Mouse (Mus musculus) heart, postnatal 25 days (tissue): Measurements from ENCODE around the gene Fhad1. TPM values are rescaled to one million over a fixed set of nuclear protein-coding genes. Genes with fewer than 3 reads are reported as not detected.
A peak's percentile ranks its signal among the peaks of the same experiment; 100 is the strongest.

Experiments
- DNase-seq: peaks from one replicate; pipeline ENCODE4 v3.0.0; 2022; ENCODE audit warnings: low spot score
- intact Hi-C: fragments of 180-260 bp; cut with DNase I; formaldehyde crosslinking; loops from one replicate; pipeline ENCODE4 v1.15.1; 2025
- total RNA-seq, 2 experiments: library from RNA; stranded (reverse); gene quantifications; 2 replicates each; pipeline ENCODE4 v1.2.3; 2021

Fhad1 gene
- total RNA-seq, 2 experiments from 2014 or later, result 0.05 to 0.31 TPM

DNA sequence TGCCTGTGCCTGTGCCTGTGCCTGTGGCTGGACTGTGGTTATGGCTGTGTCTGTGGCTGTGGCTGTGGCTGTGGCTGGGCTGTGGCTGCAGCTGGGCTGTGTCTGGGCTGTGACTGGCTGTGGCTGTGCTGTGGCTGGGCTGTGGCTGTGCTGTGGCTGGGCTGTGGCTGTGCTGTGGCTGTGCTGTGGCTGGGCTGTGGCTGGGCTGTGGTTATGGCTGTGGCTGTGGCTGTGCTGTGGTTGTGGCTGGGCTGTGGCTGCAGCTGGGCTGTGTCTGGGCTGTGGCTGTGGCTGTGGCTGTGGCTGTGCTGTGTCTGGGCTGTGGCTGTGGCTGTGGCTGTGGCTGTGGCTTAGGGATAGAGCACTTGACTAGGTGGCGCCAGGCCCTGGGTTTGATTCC is 26.7 kb downstream of the Fhad1 start:
- intact Hi-C loops, result no loop called here
- DNase-seq, result no peak

DNA sequence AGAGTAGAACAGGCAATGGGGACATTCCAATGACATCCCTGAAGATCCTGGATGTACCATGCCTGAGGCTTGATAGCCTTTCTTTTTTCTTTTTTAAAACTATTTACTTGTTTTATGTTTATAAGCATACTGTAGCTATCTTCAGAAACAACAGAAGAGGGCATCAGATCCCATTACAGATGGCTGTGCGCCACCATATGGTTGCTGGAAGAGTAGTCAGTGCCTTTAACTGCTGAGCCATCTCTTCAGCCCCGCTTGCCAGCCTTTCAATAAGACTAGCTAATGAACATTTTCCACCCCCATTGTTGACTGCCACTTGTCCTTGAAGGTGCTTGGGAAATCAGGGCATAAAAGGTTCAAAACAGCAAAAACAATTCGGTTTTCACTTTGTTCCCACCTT is 31.2 kb downstream of the Fhad1 start:
- no peak for DNase-seq
- intact Hi-C loops, result no loop called here

DNA sequence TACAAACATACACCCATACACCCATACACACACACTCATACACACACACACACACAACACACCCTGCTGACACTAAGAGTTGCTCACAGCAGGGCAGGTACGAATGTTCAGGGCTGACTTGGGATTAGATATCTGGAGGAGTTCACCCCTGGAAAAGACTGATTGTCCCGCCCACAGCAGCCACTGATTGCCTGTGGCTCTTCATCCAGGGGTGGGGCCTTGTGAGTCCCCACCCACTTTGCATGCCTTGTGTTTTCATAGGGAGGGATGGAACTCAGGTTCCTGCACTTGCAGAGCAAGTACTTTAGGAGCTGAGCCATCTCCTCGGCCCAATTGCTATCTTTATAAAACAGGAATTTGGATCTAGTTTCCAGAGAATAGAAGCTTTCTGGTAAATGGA is 33.4 kb downstream of the Fhad1 start:
- intact Hi-C loops, result no loop called here
- no peak for DNase-seq

DNA sequence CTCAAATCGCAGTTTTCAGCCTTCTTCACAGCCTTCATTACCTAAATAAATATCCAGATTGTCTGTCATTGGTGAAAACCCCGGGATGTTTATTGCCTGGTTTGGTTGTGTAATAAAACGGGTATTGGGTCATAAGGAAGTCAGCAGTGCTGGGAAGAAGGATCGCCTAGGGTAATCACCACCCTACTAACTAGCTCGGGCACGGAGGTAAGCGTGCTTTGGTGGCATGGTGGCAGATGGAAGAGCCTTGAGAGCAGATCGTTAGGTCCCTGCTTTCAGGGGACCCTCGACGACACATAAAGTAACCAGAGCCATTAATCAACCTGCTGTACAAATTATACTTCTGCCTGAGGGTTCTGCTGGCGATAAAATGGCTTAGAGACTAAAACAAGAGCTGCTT is 36.3 kb downstream of the Fhad1 start:
- intact Hi-C loops, result no loop called here
- DNase-seq, result no peak

DNA sequence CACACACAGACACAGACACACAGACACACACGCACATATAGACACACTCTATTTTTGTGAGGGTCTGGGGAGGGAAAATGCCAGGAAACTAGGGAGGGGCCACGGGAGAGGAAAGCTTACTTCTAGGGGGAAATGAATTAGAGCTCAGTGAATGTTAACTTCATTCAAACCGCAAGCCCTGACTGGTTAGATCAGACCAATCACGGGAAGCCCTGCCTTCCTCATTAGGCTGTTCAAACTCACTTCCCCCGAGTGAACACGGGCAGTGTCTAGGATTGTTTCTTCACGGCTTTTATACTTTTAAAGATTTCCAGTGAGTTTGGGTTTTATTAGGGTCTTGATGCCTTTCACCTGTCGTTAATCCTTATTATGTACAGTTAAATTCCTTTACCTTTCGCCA is 37.5 kb downstream of the Fhad1 start:
- no peak for DNase-seq
- intact Hi-C loops, result no loop called here

DNA sequence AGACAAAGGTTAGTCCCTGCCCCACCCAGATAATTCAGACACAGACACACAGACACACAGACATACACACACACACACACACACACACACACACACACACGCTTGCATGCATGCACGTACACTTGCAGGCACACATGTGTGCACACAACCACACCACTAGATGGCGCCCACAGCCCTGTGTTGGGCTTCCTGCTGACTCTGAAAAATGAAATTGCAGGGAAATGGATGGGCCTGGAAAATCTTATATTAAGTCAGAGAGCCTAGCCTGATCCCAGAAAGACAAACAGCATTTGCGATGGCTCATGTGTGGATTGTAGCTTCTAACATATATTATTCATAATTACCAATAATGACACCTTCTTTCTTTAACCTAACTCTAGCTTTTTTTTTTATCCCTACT is 38.7 kb downstream of the Fhad1 start:
- DNase-seq, result no peak
- intact Hi-C loops, result no loop called here

DNA sequence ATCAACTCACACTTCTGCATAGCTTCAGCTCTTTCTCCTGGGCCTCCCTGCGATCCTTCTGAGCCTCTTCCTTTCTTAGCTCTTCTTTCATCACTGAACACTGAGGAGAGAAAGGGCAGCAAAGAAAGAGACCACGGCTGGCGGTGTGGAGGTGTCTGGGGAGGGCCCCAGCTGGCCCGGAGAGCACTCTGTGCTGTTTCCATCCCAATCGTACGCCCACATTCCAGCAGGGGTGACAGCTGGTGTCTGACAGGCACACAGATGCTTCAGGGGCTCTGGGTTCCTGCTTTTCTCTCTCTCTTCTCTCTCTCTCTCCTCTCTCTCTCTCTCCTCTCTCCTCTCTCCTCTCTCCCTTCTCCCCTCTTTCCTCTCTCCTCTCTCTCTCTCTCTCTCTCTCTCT is 50.3 kb downstream of the Fhad1 start:
- no peak for DNase-seq
- intact Hi-C loops, result no loop called here

DNA sequence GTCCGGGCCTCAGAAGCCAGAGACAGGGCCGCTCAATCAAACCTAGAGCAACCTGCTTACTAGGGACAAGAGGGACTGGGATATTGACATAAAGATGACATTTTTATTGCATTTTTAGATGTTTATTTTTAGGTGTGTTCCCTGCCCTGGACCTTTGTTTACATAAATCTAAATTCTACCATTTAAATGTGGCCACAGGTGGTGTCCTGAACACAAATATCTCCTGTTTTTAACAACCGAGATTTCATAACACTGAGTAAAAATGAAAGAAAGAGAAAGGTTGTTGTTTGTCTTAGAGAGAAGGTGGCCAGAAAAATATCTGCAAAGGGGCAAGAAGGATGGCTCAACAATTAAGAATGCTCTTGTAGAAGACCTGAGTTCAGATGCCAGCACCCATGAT is 51.0 kb downstream of the Fhad1 start:
- DNase-seq, result no peak

DNA sequence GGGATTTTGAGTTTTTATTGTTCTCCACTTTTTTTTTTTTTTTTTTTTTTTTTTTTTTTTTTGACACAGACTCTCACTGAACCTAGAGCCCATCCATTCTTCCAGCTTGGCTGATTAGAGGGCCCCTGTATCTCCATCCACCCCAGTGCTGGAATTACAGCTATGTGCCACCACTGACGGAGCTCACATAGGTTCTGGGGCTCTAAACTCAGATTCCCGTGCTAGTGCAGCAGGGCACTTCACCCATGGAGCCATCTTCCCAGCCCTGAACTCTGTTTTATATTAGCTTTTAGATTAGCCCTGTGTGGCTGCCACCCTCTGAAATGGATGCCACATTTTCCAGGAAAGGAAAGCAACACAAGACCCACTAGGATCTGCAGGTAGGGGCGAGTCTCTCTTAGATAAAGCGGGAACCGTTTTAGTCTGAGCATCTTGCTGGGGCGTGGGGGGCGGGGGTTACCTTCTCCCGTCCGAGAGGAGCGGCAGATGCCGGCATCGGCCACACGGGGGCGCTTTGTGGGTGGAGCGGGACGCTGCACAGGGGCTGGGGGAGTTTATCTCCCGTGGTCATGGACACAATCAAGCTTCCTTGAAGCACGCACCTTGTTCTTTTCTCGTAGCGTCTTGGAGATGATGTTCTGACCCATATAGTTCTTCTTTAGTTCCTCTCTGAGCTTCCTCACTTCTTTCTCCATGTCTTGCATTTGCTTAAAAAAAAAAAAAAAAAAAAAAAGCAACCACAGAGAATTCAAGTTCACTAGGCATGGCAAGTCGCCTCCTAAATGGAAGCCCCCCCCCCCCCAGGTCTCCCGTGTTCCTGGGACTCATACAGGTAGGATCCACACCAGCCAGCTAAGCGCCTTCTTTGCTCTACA is 51.8 kb downstream of the Fhad1 start:
- intact Hi-C loops, result no loop called here
- DNase-seq, result no peak

More for the DNA sequence above, 51.0 kb downstream of the Fhad1 start:
- intact Hi-C loops, result no loop called here

DNA sequence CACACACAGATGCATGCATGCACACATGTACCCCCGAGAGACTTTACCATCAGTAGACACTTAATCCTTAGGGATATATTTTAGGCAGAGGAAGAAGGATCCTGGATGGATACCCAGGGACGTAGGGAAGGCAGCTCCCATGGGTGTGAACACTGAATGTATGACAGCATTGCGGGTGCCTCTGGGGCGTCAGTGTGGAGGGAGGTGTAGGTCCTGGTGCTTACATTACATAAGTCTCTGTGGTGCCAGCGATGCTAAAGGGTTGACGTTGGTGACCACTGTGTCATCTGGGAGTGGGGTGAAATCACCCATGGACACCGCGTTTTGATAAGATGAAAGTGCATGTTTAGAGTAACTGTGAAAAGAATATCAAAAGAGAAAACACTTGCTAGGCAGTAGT is 54.8 kb downstream of the Fhad1 start:
- DNase-seq, result no peak
- intact Hi-C loops, result no loop called here

DNA sequence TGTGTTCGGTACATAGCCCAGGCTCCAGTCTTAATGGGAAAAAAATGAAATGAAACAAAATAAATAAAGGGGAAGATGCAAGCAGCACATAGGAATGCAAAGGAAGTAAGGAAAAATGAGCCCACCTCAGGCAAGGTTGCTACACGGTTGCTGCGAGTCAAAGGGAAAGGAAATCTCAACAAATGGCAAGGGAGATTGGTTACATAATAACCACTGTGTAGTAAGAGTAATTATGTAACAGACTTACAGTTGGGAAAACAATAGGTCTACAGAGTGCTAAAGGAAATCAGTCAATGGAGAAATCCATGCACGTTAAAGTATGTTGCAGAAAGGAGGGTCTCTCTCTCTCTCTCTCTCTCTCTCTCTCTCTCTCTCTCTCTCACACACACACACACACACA is 55.3 kb downstream of the Fhad1 start:
- intact Hi-C loops, result no loop called here
- no peak for DNase-seq

DNA sequence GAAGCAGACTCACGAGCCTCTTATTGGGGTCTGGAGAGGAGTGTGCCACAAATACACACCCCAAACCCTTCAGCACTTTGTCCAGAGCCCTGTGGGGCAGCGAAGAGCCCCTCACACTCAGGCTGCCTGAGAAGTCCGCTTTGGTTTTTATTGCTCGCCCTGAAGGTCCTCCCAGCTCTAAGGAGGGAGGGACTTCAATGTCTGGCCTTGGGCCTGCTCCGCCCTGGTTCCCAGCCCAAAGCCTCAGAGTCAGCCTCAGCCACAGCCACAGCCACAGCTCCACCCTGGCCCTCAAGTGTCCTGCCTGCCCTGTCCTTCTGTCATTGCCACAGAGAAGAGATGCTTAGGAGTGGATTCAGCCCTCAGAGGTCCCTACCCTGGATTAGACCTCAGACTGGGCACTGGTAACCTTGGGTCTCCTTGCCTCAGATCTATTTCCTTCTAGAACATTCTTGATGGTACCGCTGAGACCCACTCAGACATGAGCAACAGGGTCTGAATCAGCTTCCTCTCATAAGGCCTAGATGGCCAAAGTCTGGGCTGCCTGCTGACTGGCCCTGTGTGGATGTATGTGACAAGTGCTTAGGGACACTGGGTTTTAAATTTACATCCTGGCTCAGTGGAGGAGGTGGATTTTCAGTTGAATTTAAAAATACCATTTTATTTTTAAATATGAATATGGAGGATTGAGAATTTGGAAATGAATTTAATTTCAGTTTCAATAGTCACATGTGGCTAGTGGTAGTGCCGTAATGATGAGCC is 56.1 kb downstream of the Fhad1 start:
- peak; percentile 27 for DNase-seq
- intact Hi-C loops, result loop anchor here (1.0 kb wide), 1 partner anchor 101 kb away; no protein-coding TSS in a partner anchor

DNA sequence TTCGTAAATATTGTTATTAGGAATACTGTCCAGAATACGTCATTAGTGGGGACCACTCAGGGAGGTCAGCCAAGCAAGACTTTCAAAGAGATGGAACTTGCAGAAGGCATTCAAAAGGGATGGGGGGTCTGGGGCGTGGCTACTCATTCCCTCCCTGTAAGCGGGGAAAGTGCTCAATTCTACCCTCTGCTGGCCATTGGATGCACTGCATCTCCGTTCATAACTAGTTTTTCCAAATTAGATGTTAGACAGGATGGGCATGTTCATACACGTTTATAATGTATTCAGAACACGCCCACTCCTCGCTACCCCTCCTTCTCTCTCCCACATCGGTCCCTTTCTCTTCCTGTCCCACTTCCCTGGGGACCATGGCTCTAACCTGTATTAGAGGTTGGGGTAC is 56.7 kb downstream of the Fhad1 start:
- DNase-seq, result peak; percentile 23
- intact Hi-C loops, result loop anchor here (1.0 kb wide), 1 partner anchor 101 kb away; no protein-coding TSS in a partner anchor

DNA sequence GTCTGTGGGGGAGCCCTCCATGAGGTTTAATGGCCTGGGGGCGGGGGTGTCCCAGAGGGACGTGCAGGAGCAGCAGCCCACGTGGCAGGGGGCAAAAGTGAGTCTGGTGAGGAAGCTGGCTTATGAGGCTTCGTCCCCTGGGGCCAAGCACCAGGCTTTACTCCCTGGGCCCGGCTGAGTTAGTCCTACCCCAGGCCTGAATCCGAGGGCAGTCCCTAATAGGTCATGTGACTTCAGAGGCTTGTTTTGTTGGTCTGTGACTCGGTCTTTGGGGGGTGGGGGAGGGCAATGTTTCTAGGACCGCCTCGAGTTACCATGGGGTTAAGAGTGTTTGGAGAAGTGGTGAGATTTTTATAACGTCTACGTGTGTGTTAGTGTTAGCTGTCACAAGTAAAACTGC is 57.1 kb downstream of the Fhad1 start:
- intact Hi-C loops, result loop anchor here (1.0 kb wide), 1 partner anchor 100 kb away; no protein-coding TSS in a partner anchor
- no peak for DNase-seq

DNA sequence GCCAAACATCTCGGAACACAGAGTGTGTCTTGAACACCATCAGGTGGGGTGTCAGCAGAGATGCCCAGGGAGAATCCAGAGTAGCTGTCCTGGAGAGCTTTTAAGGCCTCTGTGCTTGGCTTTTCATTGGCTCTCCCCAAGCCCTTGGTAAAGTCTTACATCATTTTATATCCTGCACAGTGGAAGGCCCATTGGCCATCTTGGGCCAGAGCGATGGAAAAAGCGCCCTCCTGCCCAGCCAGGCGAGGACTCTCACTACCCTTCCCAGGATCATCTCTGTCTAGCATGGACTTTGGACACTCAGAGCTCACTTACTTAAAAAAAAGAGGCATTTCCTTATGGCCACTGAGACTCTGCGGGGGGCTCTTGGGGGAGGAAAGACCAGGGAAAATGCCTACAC is 58.0 kb downstream of the Fhad1 start:
- intact Hi-C loops, result no loop called here
- DNase-seq, result no peak

DNA sequence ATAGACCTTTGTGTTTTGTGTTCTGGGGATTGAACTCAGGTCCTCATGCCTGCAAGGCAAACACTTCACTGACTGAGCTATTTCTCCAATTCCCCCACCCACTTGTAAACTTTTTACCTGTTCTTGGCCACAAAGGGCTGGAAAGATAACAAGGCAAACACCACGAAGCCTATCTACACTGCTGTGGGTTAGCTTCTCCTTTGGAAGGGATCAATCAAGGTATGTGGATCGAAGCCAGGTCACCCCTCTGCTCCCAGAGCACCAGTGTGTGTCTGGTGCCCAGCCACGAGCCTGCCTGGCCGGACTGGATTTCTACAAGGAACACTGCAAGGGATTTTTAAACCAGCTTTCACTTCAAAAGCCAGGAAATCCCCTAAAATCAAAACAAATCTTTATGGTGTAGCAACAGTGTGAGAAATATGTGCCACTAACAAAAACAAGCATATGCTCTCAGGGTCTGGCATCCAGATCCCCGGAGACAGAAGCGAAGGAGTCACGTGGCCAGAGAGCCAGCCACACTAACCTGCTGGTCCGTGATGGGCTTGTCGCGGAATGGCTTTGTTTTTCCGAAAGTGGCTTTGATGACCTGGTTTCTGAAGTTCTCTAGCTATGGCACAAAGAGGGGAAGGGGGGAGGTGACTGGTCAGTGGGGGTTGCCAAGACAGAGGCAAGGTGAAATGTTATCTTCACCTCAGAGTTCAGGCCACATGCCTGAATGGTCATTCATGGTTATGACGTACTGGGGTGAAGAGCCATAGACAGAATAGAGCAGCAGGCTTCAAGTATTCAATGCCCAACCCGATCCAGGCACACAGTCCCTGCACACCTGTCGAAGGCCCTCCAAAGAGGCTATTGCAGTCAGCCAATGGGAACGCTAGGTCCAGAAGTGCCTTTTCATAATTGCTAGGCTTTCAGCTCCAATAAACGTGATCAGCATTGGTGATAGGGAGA is 59.8 kb downstream of the Fhad1 start:
- intact Hi-C loops, result loop anchor here (5.0 kb wide), 1 partner anchor 38 kb away; no protein-coding TSS in a partner anchor
- no peak for DNase-seq

DNA sequence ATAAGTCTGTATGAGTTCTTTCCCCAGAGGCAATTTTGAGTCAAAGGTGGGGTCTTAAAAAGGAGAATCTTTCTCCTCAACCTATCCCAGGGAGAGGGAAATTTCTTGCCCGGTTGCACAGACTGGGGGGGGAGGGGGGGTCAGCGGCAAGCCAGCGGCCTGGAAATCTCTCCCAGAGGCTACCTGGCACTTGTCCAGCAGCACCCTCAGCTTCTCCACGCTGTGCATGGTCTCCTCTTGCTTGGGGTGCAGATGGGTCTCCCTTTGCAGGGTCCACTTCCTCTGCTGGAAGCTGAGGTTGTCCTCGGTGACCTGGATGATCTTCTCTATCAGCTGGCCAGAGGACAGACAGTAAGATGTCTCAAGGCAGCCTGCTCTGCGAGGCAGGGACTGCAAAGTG is 61.0 kb downstream of the Fhad1 start:
- no peak for DNase-seq
- intact Hi-C loops, result loop anchor here (5.0 kb wide), 1 partner anchor 37 kb away; no protein-coding TSS in a partner anchor

DNA sequence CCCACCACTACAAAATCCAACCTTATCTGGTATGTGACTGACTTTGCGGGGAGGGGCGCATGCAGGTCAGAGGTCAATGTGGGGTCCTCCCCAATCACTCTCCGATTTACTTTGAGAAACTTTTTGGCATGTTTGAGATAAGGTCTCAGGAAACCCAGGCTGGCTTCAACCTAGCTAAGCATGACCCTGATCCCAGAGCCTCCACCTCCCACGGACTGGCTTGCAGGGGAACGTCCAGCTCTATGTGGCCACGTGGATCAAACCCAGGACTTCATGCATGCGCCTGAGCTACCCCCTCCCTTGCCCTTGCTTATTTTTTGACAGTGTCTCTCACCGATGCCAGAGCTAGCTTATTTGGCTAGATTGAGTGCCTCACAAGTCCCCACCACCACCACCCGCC is 61.6 kb downstream of the Fhad1 start:
- intact Hi-C loops, result loop anchor here (5.0 kb wide), 1 partner anchor 36 kb away; no protein-coding TSS in a partner anchor
- DNase-seq, result no peak

DNA sequence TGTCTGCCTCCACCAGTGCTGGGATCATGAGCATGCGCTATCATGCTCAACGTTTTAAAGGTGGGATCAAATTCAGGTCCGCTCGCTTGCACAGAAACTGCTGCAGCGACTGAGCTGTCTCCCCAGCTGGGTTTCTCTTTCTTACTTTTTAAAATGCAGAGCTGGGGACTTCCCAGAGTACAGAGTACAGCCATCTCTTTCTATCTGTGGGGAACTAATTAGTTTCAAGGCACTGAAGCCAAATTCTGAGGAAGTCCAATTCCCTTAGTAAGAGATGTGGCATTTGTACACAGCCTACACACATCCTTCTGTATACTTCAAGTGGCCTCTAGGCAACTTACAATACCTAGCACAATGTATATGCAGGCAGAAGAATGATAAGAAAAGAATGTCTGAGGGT is 62.1 kb downstream of the Fhad1 start:
- intact Hi-C loops, result loop anchor here (5.0 kb wide), 1 partner anchor 36 kb away; no protein-coding TSS in a partner anchor
- DNase-seq, result no peak

DNA sequence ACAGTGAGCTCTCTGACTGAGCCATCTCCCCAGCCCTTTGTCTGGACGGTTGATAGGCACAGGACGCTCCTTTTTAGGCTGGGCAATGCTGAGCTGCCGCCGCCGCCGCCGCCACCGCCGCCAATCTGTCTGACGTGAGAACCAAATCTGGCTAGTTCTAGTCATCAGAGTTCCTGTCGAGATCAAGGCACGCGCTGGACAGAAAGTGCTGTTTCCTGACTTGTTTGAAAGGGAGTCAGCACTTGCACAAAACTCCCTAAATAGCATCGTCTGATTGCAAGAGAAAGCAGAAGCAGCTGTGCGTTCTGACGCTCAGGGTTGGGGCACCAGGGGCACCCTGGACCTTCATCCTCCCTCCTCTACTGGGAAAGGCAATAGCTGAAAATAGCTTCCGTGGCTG is 62.8 kb downstream of the Fhad1 start:
- peak; percentile 44 for DNase-seq
- intact Hi-C loops, result loop anchor here (5.0 kb wide), 1 partner anchor 35 kb away; no protein-coding TSS in a partner anchor
